Mouse (Mus musculus) embryonic facial prominence, embryonic 12.5 days (tissue): ENCODE results near the gene Lmod1. TPM values are rescaled to one million over a fixed set of nuclear protein-coding genes. Genes with fewer than 3 reads are reported as not detected.
"Not testable (repeated sequence)": the region's sequence is repeated elsewhere in the genome, so short reads cannot be mapped to it uniquely, and the experiment has no call there.

Experiments used
- ATAC-seq: fragments of 200-750 bp; cut with Nextera tagmentation; 2 replicates; pipeline ENCODE4 v1.8.0; 2017; ENCODE audit not compliant: insufficient number of reproducible peaks, insufficient read depth, low FRiP score, low TSS enrichment
- H3K27ac ChIP-seq: fragments of 300-500 bp; sonication (generic); 2 replicates; pipeline ENCODE4 v1.5.1; 2016; ENCODE audit warnings: mild to moderate bottlenecking
- H3K27me3 ChIP-seq: fragments of 300-500 bp; sonication (generic); 2 replicates; pipeline ENCODE4 v1.6.1; 2016; ENCODE audit warnings: mild to moderate bottlenecking, moderate library complexity
- H3K36me3 ChIP-seq: fragments of 300-500 bp; sonication (generic); 2 replicates; pipeline ENCODE4 v1.6.1; 2016; ENCODE audit warnings: mild to moderate bottlenecking
- H3K4me1 ChIP-seq: fragments of 300-500 bp; sonication (generic); 2 replicates; pipeline ENCODE4 v1.6.1; 2016
- H3K4me2 ChIP-seq: fragments of 300-500 bp; sonication (generic); replicated peaks from 2 replicates; pipeline ENCODE4 v1.6.1; 2016; ENCODE audit warnings: mild to moderate bottlenecking, moderate library complexity
- H3K4me3 ChIP-seq: fragments of 300-500 bp; sonication (generic); 2 replicates; pipeline ENCODE4 v1.5.1; 2016; ENCODE audit warnings: mild to moderate bottlenecking
- H3K9ac ChIP-seq: fragments of 300-500 bp; sonication (generic); 2 replicates; pipeline ENCODE4 v1.6.1; 2016; ENCODE audit warnings: mild to moderate bottlenecking, moderate library complexity
- H3K9me3 ChIP-seq: fragments of 300-500 bp; sonication (generic); 2 replicates; pipeline ENCODE4 v1.6.1; 2016; ENCODE audit warnings: mild to moderate bottlenecking, moderate library complexity
- WGBS: fragments of 180-500 bp; shearing (Covaris S2); methylation state at CpG from one replicate; pipeline ENCODE4 v1.1.7; 2016; 5-methylcytosine and 5-hydroxymethylcytosine counted together
- polyA plus RNA-seq: library from polyadenylated mRNA; unstranded; fragments of >200 nt; fragmentation: Nextera tagmentation; extraction: Ambion mirVana; gene quantifications from 2 replicates; pipeline ENCODE4 v1.2.1, GENCODE M21; 2016

Gene Lmod1
- polyA plus RNA-seq, 1 experiment from 2014 or later = 0.87 TPM

DNA sequence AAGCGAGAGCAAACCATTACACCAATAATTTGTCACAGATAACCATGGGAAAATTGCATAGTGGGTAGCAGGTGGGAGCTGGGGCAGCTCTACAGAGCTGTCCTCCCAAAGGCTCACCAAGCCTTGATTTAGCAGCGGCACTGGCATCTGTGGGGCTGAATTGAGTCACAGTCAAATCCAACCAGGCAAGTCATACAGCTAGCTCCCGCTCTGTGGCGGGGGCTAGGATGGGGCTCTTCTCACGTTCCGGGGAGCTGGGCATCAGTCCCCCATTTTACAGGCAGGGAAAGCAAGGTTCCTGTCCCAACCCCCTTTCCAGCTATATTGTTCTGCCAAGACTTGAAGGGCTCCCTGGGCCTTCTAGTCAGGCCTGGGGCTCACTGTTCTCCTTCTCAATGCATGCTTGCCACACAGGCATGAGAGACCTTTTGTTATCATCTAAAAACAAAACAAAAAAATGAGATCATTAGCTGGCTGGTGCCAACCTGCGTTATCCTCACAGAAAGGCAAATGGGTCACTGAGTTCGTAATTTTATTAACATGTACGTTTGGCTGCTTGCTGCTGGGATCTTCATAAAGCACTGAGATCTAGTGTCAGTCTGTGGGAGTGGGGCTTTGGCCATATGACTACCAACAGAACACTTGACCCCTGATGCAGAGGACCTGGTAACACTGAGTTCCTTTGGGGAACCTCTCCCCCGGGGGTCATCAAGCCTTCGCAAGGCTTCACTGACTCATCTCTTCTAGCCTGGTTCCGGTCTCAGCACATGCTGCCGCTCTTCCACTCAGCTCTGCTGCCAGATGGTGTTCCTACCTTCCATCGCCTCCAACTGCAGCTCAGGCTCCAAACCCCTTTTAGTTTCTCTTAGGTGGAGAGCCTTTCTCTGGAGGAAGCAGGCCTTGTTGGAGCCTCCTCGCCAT is 55.7 kb downstream of the Lmod1 start:
- H3K27ac ChIP-seq = no peak overlapping the region
- no peak overlapping the region for H3K4me3 ChIP-seq
- no peak for ATAC-seq
- no peaks in the 10 kb centered on the region for H3K9me3 ChIP-seq
- no peaks in the 10 kb centered on the region for H3K27me3 ChIP-seq
- no peak overlapping the region for H3K4me2 ChIP-seq
- peaks cover 35% of the 10 kb centered on the region for H3K36me3 ChIP-seq
- no peak overlapping the region for H3K9ac ChIP-seq
- WGBS = 77% methylated on average over 15 of the region's 15 CpGs
- peaks cover 2% of the 10 kb centered on the region for H3K4me1 ChIP-seq

DNA sequence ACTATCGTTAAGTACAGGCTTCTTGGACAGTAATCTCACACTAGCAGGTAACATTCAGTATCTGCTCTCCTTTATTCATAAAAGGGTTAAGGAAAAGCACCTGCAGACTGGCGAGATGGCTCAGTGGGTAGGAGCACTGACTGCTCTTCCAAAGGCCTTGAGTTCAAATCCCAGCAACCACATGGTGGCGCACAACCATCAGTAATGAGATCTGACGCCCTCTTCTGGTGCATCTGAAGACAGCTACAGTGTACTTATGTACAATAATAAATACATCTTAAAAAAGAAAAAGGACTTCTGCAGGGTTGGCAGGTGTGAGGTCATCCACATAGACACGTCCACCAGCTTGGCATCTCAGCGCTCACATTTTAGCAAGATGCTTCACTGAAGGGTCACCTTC is 57.0 kb downstream of the Lmod1 start:
- WGBS = 64% methylated on average over 6 of the region's 6 CpGs
- H3K27ac ChIP-seq, H3K4me1 ChIP-seq, H3K4me2 ChIP-seq, H3K4me3 ChIP-seq, H3K9me3 ChIP-seq, H3K9ac ChIP-seq, ATAC-seq, H3K27me3 ChIP-seq: not testable (repeated sequence)
- H3K36me3 ChIP-seq = peaks cover 47% of the 10 kb centered on the region

DNA sequence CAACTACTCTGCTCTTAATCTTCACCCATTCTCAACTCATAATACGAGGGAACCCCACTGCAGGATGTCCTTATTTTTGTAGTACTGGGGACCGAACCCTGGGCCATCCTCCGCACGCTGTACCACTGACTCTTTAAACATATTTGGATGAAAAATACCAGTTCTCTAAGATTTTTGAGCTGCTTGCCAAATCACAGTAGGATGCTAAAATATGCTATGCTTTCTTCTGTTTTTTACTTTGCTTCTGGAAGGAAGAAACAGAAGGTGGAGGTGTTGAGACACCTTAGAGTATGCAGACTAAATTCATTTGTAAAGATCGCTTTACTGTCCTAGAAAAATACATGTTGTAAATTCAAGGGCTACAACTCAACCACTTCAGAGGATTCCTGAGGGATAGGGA is 59.6 kb downstream of the Lmod1 start:
- H3K4me3 ChIP-seq = no peak overlapping the region

DNA sequence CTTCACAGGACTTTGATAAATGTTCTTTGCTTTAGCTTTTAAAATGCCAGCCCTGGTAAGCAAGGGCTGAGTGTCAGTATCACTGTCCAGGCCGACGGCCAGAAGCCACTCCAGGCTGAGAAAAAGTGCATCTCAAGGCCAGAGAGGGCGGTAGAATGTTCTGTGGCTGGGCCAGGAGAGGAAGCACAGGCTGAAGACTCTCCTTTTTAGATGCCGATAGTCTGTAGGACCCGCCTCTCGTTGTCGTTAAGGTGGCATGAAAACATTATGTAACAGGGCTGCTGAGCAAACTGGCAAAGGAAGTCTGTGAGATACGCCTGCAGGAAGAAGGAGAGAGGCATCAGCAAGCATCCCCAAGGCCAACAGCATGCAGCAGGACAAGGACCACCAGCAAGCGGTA is 60.6 kb downstream of the Lmod1 start:
- no peak overlapping the region for H3K4me2 ChIP-seq
- H3K4me3 ChIP-seq = no peak overlapping the region
- H3K9ac ChIP-seq = no peak overlapping the region
- ATAC-seq = no peak
- no peaks in the 10 kb centered on the region for H3K4me1 ChIP-seq
- no peak overlapping the region for H3K27ac ChIP-seq
- no peaks in the 10 kb centered on the region for H3K9me3 ChIP-seq
- H3K36me3 ChIP-seq = peaks cover 82% of the 10 kb centered on the region
- 90% methylated on average over 9 of the region's 9 CpGs for WGBS
- H3K27me3 ChIP-seq = no peaks in the 10 kb centered on the region

More for the DNA sequence above, 59.6 kb downstream of the Lmod1 start:
- Histone ChIP-seq H3K9ac (no peak overlapping the region), H3K36me3 (peaks cover 74% of the 10 kb centered on the region), H3K9me3 (no peaks in the 10 kb centered on the region), H3K27ac (no peak overlapping the region), H3K4me2 (no peak overlapping the region), H3K27me3 (no peaks in the 10 kb centered on the region), H3K4me1 (no peaks in the 10 kb centered on the region)
- 98% methylated on average over 5 of the region's 5 CpGs for WGBS
- ATAC-seq = no peak

DNA sequence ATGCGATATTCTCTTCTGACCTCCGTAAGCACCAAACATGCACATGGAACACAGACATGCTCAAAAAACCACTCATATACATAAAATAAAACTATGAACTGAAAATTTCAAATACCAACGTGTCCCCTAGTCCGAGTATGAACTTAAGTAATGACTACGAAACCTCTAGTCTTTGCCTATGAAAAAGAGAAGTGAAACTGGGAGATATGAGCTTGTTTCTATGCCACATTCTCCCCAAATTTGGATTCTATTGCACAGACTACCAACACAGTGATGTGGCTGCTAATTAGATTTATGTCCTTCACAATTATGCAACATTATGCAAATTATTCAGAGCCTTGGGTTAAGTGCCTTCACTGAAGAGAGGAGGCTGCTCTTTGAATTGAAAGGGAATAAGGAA is 74.9 kb downstream of the Lmod1 start:
- H3K4me1 ChIP-seq = no peaks in the 10 kb centered on the region
- H3K4me3 ChIP-seq = no peak overlapping the region
- no peaks in the 10 kb centered on the region for H3K27me3 ChIP-seq
- H3K9ac ChIP-seq = no peak overlapping the region
- H3K36me3 ChIP-seq = peaks cover 79% of the 10 kb centered on the region
- no peaks in the 10 kb centered on the region for H3K9me3 ChIP-seq
- ATAC-seq = no peak
- no peak overlapping the region for H3K4me2 ChIP-seq
- no peak overlapping the region for H3K27ac ChIP-seq
- WGBS = 93% methylated on average over 5 of the region's 5 CpGs

DNA sequence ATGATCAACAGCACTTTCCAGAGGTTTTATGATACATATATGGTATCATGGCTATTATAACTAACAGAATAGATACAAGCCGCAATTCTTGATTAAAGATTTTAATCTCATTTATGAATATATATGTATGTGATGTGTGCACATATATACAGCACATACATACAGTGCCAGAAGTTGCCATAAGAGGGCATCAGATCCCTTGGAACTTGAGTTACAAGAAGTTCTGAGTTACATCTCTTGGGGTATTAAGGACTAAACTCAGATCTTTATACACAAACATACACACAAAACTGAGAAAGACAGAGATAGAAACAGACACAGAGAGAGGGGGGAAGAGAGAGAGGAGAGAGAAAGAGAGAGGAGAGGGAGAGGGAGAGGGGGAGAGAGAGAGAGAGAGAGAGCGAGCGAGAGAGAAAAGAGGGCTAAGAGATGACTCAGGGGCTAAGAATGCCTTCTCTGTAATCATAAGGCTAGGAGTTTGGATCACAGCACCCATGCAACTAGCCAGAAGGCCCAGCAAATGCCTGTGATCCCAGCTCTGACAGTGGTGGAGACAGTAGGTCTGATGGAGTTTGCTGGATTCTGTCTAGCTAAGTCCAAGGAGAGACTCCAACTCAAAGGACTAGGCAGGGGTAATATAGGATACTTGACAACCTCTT is 77.0 kb downstream of the Lmod1 start:
- H3K4me1 ChIP-seq = no peaks in the 10 kb centered on the region
- no peak overlapping the region for H3K27ac ChIP-seq
- 94% methylated on average over 3 of the region's 3 CpGs for WGBS
- H3K9ac ChIP-seq = no peak overlapping the region
- no peak for ATAC-seq
- no peak overlapping the region for H3K4me3 ChIP-seq
- no peaks in the 10 kb centered on the region for H3K27me3 ChIP-seq
- no peak overlapping the region for H3K4me2 ChIP-seq
- H3K9me3 ChIP-seq = no peaks in the 10 kb centered on the region
- peaks cover 84% of the 10 kb centered on the region for H3K36me3 ChIP-seq

DNA sequence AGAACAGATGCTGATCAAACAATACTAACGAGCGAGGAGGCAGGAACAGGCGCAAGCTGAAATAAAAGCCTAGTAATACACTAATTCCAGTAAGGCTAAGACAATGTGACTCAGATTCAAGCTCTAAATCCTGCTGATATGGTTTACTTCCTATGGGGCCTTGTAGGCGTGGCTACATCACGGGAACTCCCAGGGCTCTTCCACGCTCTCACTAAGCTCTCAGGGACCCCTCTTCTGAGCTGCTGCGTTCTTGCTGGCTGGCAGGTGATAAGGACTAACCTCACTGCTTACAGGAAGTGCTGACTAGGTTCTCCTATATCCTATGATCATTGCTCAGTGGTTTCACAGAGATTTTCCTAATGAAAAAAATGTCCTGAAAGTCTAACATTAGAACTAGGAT is 80.7 kb downstream of the Lmod1 start:
- no peaks in the 10 kb centered on the region for H3K9me3 ChIP-seq
- no peak overlapping the region for H3K4me2 ChIP-seq
- no peaks in the 10 kb centered on the region for H3K4me1 ChIP-seq
- 87% methylated on average over 7 of the region's 7 CpGs for WGBS
- H3K9ac ChIP-seq = no peak overlapping the region
- H3K4me3 ChIP-seq = no peak overlapping the region
- ATAC-seq = no peak
- no peaks in the 10 kb centered on the region for H3K27me3 ChIP-seq
- no peak overlapping the region for H3K27ac ChIP-seq
- peaks cover 88% of the 10 kb centered on the region for H3K36me3 ChIP-seq

DNA sequence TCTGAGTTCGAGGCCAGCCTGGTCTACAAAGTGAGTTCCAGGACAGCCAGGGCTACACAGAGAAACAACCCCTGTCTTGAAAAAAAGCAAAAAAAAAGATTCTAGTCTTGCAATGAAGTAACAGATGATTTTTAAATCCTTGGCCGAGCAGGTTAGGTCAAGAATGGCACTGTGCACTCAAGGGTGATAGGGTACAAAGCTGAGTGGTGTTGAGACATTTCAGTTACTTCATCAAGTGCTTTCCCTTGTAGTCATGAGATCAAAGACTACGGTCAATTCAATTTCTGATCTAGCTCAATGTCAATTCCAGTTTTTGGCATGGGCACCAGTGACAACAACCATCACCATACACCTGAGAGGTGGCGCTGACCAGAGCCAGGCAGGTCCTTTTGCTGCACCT is 84.4 kb downstream of the Lmod1 start:
- Histone ChIP-seq H3K4me2 (no peak overlapping the region), H3K4me1 (no peaks in the 10 kb centered on the region), H3K27ac (no peak overlapping the region), H3K9ac (no peak overlapping the region), H3K4me3 (no peak overlapping the region), H3K9me3 (no peaks in the 10 kb centered on the region), H3K27me3 (no peaks in the 10 kb centered on the region), H3K36me3 (peaks cover 88% of the 10 kb centered on the region)
- no peak for ATAC-seq
- WGBS = 95% methylated on average over 4 of the region's 4 CpGs

DNA sequence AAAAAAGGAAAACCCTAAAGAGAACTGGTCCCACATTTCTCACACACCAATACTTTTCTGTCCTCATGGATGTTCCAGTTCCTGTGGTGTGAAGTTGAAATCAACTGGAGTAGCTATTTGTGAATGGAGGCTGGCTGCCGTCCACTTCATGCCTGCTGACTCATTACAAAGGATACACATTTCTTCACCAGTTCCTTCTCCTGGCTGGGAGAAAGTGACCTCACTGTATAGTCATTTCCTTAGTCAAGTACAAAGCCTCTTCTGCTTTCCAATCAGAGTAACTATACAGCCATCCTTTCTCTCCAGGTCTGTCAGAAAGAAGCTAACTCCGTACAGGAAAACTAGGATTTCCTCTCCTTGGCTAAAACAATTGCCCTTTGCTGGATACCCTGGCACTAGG is 86.4 kb downstream of the Lmod1 start:
- H3K9me3 ChIP-seq = no peaks in the 10 kb centered on the region
- H3K9ac ChIP-seq = no peak overlapping the region
- no peaks in the 10 kb centered on the region for H3K27me3 ChIP-seq
- H3K4me2 ChIP-seq = no peak overlapping the region
- peaks cover 88% of the 10 kb centered on the region for H3K36me3 ChIP-seq
- 80% methylated on average over 2 of the region's 2 CpGs for WGBS
- no peak for ATAC-seq
- H3K27ac ChIP-seq = no peak overlapping the region
- no peaks in the 10 kb centered on the region for H3K4me1 ChIP-seq
- H3K4me3 ChIP-seq = no peak overlapping the region

DNA sequence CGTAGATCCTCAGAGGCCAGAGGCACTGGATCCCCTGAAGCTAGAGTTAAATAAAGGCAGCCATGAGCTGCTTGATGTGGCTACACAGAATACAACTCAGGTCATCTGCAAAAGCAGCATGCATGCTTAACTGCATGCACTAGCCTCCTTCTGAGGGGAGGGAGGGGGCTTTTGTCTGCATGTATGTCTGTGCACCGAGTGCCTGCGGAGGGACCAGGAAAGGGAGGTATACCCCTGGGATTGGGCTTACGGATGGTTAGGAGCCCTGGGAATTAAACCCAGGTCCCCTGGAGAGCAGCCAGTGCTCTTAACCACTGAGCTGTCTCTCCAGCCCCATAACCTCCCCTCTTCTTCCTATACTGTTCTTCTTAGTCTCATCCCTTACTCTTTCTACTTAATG is 87.5 kb downstream of the Lmod1 start:
- Histone ChIP-seq H3K9ac (no peak overlapping the region), H3K4me1 (no peaks in the 10 kb centered on the region), H3K4me3 (no peak overlapping the region), H3K9me3 (no peaks in the 10 kb centered on the region), H3K36me3 (peaks cover 90% of the 10 kb centered on the region), H3K4me2 (no peak overlapping the region), H3K27me3 (no peaks in the 10 kb centered on the region), H3K27ac (no peak overlapping the region)
- no peak for ATAC-seq
- 87% methylated on average over 4 of the region's 4 CpGs for WGBS

DNA sequence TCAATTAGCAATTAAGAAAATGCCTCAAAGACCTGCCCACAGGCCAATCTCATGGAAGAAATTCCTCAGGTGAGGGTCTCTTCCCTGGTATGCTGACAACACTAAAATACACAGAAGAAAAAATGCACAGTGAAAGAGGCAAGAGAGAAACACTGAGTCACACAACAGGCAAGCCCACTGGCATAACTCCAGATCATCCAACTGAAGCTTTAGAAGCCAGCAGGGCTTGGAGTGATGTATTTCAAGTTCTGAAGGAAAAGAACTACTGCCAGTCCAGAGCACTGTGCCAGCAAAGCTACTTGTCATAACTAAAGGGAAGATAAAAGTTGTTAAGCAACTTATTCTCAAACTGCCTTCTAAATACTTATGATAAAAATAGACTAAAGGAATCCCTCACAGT is 89.4 kb downstream of the Lmod1 start:
- no peak overlapping the region for H3K4me2 ChIP-seq
- no peak for ATAC-seq
- no peak overlapping the region for H3K27ac ChIP-seq
- no peak overlapping the region for H3K4me3 ChIP-seq
- H3K36me3 ChIP-seq = peaks cover 92% of the 10 kb centered on the region
- H3K9ac ChIP-seq = no peak overlapping the region
- no peaks in the 10 kb centered on the region for H3K9me3 ChIP-seq
- H3K4me1 ChIP-seq = no peaks in the 10 kb centered on the region
- H3K27me3 ChIP-seq = no peaks in the 10 kb centered on the region
